Mouse (Mus musculus) heart, postnatal 0 days (tissue): Measurements from ENCODE around the gene Trp53inp2. TPM values are rescaled to one million over a fixed set of nuclear protein-coding genes. Genes with fewer than 3 reads are reported as not detected.

Experiments
- ATAC-seq: fragments of 200-750 bp; cut with Nextera tagmentation; 2 replicates; pipeline ENCODE4 v1.8.0; 2017; ENCODE audit warnings: low read depth, moderate number of reproducible peaks, moderate library complexity; ENCODE audit not compliant: insufficient read depth
- DNase-seq: peaks from one replicate; pipeline ENCODE4 v3.0.0-alpha.2; 2016; ENCODE audit warnings: low spot score
- H3K27ac ChIP-seq: fragments of 300-500 bp; sonication (generic); 2 replicates; pipeline ENCODE4 v1.5.1; 2014; ENCODE audit warnings: low read depth, mild to moderate bottlenecking
- H3K27me3 ChIP-seq: fragments of 300-500 bp; sonication (generic); 2 replicates; pipeline ENCODE4 v1.6.1; 2014; ENCODE audit warnings: low read length, mixed read lengths; ENCODE audit not compliant: control insufficient read depth, insufficient read depth
- H3K36me3 ChIP-seq: fragments of 300-500 bp; sonication (generic); replicated peaks from 2 replicates; pipeline ENCODE4 v1.6.1; 2014; ENCODE audit warnings: low read length, mixed read lengths; ENCODE audit not compliant: control insufficient read depth, insufficient read depth
- H3K4me1 ChIP-seq: fragments of 300-500 bp; sonication (generic); 2 replicates; pipeline ENCODE4 v1.6.1; 2014; ENCODE audit warnings: antibody characterized with exemption; ENCODE audit not compliant: control insufficient read depth, insufficient read depth
- H3K4me2 ChIP-seq: fragments of 300-500 bp; sonication (generic); 2 replicates; pipeline ENCODE4 v1.6.1; 2014; ENCODE audit warnings: low read depth, mild to moderate bottlenecking, low read length, moderate library complexity
- H3K4me3 ChIP-seq: fragments of 300-500 bp; sonication (generic); 2 replicates; pipeline ENCODE4 v1.5.1; 2014; ENCODE audit warnings: low read depth, low read length
- H3K9ac ChIP-seq: fragments of 300-500 bp; sonication (generic); replicated peaks from 2 replicates; pipeline ENCODE4 v1.6.1; 2014; ENCODE audit warnings: low read depth, low read length, mixed read lengths
- H3K9me3 ChIP-seq: fragments of 300-500 bp; sonication (generic); replicated peaks from 2 replicates; pipeline ENCODE4 v1.6.1; 2016; ENCODE audit warnings: low read length; ENCODE audit not compliant: control insufficient read depth
- CTCF ChIP-seq: IDR thresholded peaks from 2 replicates; pipeline ENCODE4 v1.5.1; 2016; ENCODE audit warnings: antibody characterized with exemption, control low read depth, low read depth
- EP300 ChIP-seq: IDR thresholded peaks from 2 replicates; pipeline ENCODE4 v1.6.1; 2016; ENCODE audit warnings: antibody characterized with exemption, low read depth
- WGBS: fragments of 180-500 bp; shearing (Covaris S2); extraction: QIAGEN DNeasy Blood & Tissue Kit; methylation state at CpG from one replicate; pipeline ENCODE4 v1.1.7; 2014; 5-methylcytosine and 5-hydroxymethylcytosine counted together
- polyA plus RNA-seq: library from polyadenylated mRNA; unstranded; fragments of >200 nt; fragmentation: Nextera tagmentation; extraction: Ambion mirVana; gene quantifications from 2 replicates; pipeline ENCODE4 v1.2.1, GENCODE M21; 2015
- total RNA-seq: library from RNA; depleted of rRNA; stranded (reverse); fragments of >200 nt; gene quantifications from 2 replicates; pipeline ENCODE4 v1.2.3, GENCODE M21; 2014; ENCODE audit warnings: low replicate concordance

Trp53inp2 gene
- total and polyA plus RNA-seq, 2 experiments from 2014 or later, result 202 to 348 TPM

DNA sequence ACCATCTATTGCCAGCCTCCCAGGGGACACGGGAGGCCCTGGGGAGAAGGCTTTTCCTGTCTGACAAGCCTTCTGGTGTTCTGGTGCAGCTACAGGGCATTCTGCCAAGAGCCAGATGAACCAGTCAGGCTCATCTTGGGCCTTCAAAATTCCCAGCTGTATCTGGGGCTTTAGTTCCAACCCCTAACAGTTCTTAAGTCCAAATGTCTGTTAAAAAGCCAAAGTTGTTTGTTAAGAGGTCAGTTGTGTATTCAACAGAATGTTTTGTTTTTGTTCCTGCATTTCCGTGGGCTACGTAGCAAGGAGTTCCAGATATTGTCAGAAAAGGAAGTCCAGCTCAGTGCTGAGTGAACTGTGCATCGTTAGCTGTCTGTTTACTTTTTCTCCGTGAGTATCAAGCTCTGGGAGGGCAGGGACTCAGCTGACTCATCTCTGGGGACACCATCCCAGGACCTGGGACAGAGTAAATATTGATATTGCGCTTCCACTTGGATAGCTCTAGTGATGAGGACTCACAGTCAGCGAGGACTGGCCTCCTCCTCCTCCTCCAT is 11.5 kb upstream of the Trp53inp2 start:
- 34% methylated on average over 7 of the region's 7 CpGs for WGBS

DNA sequence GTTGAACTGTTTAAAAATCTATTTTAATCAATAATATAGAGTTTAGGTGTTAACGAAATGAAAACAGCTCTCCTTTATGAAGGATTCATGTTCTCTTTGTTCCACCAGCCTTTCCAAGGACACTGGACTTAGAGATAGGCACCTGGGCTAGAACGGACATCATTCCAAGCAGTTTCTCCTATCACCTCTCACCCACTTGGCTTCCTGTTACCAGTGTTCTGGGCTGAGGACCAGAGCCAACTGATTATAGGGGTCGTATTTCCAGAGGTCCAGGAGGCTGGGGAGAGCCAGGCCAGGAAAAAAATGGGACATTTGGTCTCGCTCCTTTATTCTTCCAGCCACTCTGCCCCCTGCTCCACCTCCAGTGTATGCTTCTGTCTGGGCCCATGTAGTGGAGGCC is 8.4 kb upstream of the Trp53inp2 start:
- peak; percentile 92 for ATAC-seq
- Histone ChIP-seq H3K4me3 (no peak overlapping the region), H3K9me3 (no peaks in the 10 kb centered on the region), H3K27me3 (no peaks in the 10 kb centered on the region), H3K27ac (peak overlapping the region; percentile 90), H3K4me2 (no peak overlapping the region; the same call in 1 of the 2 replicates), H3K9ac (0 out of 2 replicates have a peak overlapping the region, but pooled peaks have one; percentile 26), H3K36me3 (no peaks in the 10 kb centered on the region), H3K4me1 (peaks cover 29% of the 10 kb centered on the region)
- WGBS, result 16% methylated on average over 4 of the region's 4 CpGs
- TF ChIP-seq CTCF (no peak), EP300 (peak; percentile 89; the same call in 1 of the 2 replicates)
- peak; percentile 86 for DNase-seq

More for the DNA sequence above, 11.5 kb upstream of the Trp53inp2 start:
- DNase-seq (peak; percentile 54), ATAC-seq (peak; percentile 37)
- no peak overlapping the region for H3K9ac ChIP-seq
- peaks cover 29% of the 10 kb centered on the region for H3K4me1 ChIP-seq
- TF ChIP-seq CTCF (no peak), EP300 (no peak)
- no peaks in the 10 kb centered on the region for H3K36me3 ChIP-seq
- no peak overlapping the region for H3K4me3 ChIP-seq
- H3K9me3 ChIP-seq, result no peaks in the 10 kb centered on the region
- H3K4me2 ChIP-seq, result no peak overlapping the region
- H3K27ac ChIP-seq, result peak overlapping the region; percentile 73
- H3K27me3 ChIP-seq, result no peaks in the 10 kb centered on the region

DNA sequence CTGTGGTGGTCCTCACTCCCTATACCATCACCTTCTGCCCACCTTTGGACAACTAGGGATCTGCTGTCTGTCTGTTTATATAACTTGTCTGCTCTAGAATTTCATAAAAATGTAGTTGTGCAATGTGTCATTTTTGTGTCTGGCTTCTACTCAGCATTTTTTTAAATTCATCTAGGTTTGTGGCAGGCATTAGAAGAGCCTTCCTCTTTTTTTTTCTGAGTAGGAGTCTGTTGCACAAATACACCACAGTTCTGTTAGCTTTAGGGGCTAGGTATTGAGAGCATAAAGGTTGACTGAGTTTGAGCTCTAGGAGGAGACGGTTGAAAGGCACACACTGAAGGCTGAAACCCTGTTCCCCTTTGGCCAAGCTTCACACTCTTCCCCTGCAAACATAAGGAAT is 7.6 kb upstream of the Trp53inp2 start:
- Histone ChIP-seq H3K4me3 (no peak overlapping the region), H3K27ac (peak overlapping the region; percentile 90), H3K4me1 (peaks cover 29% of the 10 kb centered on the region), H3K4me2 (no peak overlapping the region), H3K36me3 (no peaks in the 10 kb centered on the region), H3K27me3 (no peaks in the 10 kb centered on the region), H3K9me3 (no peaks in the 10 kb centered on the region), H3K9ac (no peak overlapping the region)
- ATAC-seq, result no peak
- DNase-seq, result no peak
- TF ChIP-seq CTCF (no peak), EP300 (no peak)
- WGBS, result 72% methylated on average over 1 of the region's 1 CpGs

DNA sequence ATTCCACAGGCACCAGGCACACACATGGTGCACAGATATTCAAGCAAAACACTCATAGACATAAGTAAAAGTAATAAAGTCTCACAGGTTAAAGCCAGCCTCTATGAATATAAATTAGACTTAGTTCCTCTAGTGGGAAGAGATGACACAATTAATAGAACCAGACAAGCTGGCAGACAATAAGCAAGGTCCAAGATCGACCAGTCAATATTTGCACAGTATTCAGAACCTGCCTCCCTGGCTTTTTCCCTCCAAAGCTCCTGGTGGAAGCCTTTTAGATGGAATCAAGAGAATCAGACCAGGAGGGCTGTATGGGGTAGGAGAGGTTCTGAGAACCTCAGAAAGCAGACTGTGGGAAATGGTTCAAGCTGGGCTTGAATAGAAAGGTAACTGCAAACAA is 7.0 kb upstream of the Trp53inp2 start:
- WGBS, result 68% methylated on average over 1 of the region's 1 CpGs
- Histone ChIP-seq H3K9me3 (no peaks in the 10 kb centered on the region), H3K4me2 (no peak overlapping the region), H3K4me3 (no peak overlapping the region), H3K36me3 (no peaks in the 10 kb centered on the region), H3K27me3 (no peaks in the 10 kb centered on the region), H3K9ac (no peak overlapping the region), H3K27ac (peak overlapping the region; percentile 90; the same call in 1 of the 2 replicates), H3K4me1 (peaks cover 29% of the 10 kb centered on the region)
- no peak for ATAC-seq
- TF ChIP-seq CTCF (no peak), EP300 (no peak)
- DNase-seq, result no peak

DNA sequence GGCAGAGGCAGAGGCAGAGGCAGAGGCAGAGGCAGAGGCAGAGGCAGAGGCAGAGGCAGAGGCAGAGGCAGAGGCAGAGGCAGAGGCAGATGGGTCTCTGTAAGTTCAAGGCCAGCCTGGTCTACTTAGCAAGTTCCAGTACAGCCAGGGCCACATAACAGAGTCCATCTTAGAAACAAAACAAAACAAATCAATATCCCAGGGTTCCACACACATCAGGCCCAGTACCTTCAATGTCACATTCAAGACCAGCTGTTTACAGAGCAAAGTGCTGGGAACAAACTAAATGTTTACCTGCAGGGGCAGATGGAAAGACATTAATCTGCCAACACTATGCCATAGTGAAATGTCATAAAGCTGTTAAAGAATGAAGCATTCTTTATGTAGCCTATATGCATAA is 6.3 kb upstream of the Trp53inp2 start:
- no peak for DNase-seq
- Histone ChIP-seq H3K4me2 (no peak overlapping the region), H3K36me3 (no peaks in the 10 kb centered on the region), H3K27me3 (no peaks in the 10 kb centered on the region), H3K4me1 (peaks cover 24% of the 10 kb centered on the region), H3K9me3 (no peaks in the 10 kb centered on the region), H3K27ac (no peak overlapping the region), H3K4me3 (no peak overlapping the region), H3K9ac (no peak overlapping the region)
- TF ChIP-seq CTCF (no peak), EP300 (no peak)
- no peak for ATAC-seq

DNA sequence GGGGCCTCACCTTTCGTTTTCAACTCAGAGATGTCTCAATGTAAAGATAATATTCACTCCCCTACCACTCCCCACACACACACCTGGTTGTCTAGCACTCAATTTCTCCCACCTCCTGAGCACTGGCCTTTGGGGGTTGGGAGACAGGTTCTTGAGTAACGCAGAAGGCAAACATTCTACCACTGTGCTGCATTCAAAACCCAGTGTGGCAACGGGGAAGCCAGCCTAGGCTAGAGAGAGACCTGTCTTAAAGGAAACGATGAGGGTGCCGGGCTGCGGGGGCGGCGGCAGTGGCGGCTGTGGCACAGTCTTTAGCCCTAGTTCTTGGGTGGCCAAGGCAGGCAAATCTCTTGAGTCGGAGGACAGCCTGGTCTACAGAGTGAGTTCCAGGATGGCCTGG is 4.7 kb upstream of the Trp53inp2 start:
- TF ChIP-seq CTCF (no peak), EP300 (no peak)

More for the DNA sequence above, 4.7 kb upstream of the Trp53inp2 start:
- ATAC-seq, result no peak
- Histone ChIP-seq H3K4me2 (no peak overlapping the region), H3K4me1 (peaks cover 16% of the 10 kb centered on the region; the same call in 1 of the 2 replicates), H3K36me3 (no peaks in the 10 kb centered on the region), H3K9ac (no peak overlapping the region), H3K4me3 (no peak overlapping the region), H3K27me3 (no peaks in the 10 kb centered on the region), H3K9me3 (no peaks in the 10 kb centered on the region), H3K27ac (no peak overlapping the region)
- 84% methylated on average over 10 of the region's 10 CpGs for WGBS
- no peak for DNase-seq
